Mouse (Mus musculus) olfactory bulb, adult 2 months (tissue): ENCODE measurements at regions not wholly inside any gene's neighbourhood (a gene's known extent, or its start where the extent isn't known, plus 50 kb on each side); places are given as distances from the start of the nearest gene placed in this dataset.

Experiments used
- CTCF ChIP-seq: fragments of 200-500 bp; IDR thresholded peaks from 2 replicates; pipeline ENCODE4 v1.5.1; 2012; ENCODE audit warnings: low read depth, mild to moderate bottlenecking, low read length, moderate library complexity; ENCODE audit not compliant: insufficient read depth
- POLR2A ChIP-seq: fragments of 200-500 bp; IDR thresholded peaks from 2 replicates; pipeline ENCODE4 v1.6.1; 2012; ENCODE audit warnings: mild to moderate bottlenecking, low read depth, low read length, moderate library complexity; ENCODE audit not compliant: insufficient read depth

DNA sequence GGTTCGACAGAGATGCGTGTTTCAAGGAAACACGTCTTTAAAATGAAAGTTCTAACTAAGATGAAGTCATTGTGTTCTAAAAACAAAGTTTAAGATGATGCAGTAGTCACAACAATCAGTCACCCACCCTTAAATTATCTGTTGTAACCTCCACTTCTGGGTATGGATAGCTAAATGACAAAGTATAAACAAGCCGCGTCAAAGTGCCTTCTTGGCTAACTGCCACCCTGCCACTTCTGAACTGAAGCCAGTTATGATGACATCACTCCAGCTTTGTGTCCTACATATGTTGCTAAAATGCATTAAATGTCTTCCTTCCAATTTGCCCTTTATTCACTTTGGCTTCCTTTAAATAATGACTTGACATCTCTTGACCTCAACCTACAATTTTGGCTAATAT lies 165.8 kb upstream of the Cxadr start:
- TF ChIP-seq CTCF (no peak), POLR2A (no peak)
